Mouse (Mus musculus) intestine, postnatal 0 days (tissue): Measurements from ENCODE around the gene Higd1c. TPM values are rescaled to one million over a fixed set of nuclear protein-coding genes. Genes with fewer than 3 reads are reported as not detected.
"Not testable (repeated sequence)": the region's sequence is repeated elsewhere in the genome, so short reads cannot be mapped to it uniquely, and the experiment has no call there.

ENCODE experiments used
- ATAC-seq: fragments of 200-750 bp; cut with Nextera tagmentation; 2 replicates; pipeline ENCODE4 v1.8.0; 2017; ENCODE audit warnings: mild to moderate bottlenecking, moderate TSS enrichment, moderate library complexity
- H3K27ac ChIP-seq: fragments of 300-500 bp; sonication (generic); 2 replicates; pipeline ENCODE4 v1.5.1; 2014; ENCODE audit warnings: mild to moderate bottlenecking, low read depth, low read length, moderate library complexity
- H3K27me3 ChIP-seq: fragments of 300-500 bp; sonication (generic); replicated peaks from 2 replicates; pipeline ENCODE4 v1.6.1; 2014; ENCODE audit warnings: low read length, mixed read lengths; ENCODE audit not compliant: control insufficient read depth, insufficient read depth
- H3K36me3 ChIP-seq: fragments of 300-500 bp; sonication (generic); 2 replicates; pipeline ENCODE4 v1.6.1; 2014; ENCODE audit warnings: mild to moderate bottlenecking, moderate library complexity; ENCODE audit not compliant: control insufficient read depth, insufficient read depth
- H3K4me1 ChIP-seq: fragments of 300-500 bp; sonication (generic); replicated peaks from 2 replicates; pipeline ENCODE4 v1.6.1; 2014; ENCODE audit warnings: antibody characterized with exemption, low read length, mixed read lengths; ENCODE audit not compliant: control insufficient read depth, insufficient read depth
- H3K4me2 ChIP-seq: fragments of 300-500 bp; sonication (generic); replicated peaks from 2 replicates; pipeline ENCODE4 v1.6.1; 2014; ENCODE audit warnings: low read depth, mild to moderate bottlenecking, moderate library complexity
- H3K4me3 ChIP-seq: fragments of 300-500 bp; sonication (generic); 2 replicates; pipeline ENCODE4 v1.5.1; 2014; ENCODE audit warnings: low read depth, low read length
- H3K9ac ChIP-seq: fragments of 300-500 bp; sonication (generic); 2 replicates; pipeline ENCODE4 v1.6.1; 2014; ENCODE audit warnings: mild to moderate bottlenecking, low read depth, low read length
- H3K9me3 ChIP-seq: fragments of 300-500 bp; sonication (generic); 2 replicates; pipeline ENCODE4 v1.6.1; 2016; ENCODE audit warnings: mixed run types; ENCODE audit not compliant: control insufficient read depth
- CTCF ChIP-seq: sonication (generic); IDR thresholded peaks from 2 replicates; pipeline ENCODE4 v1.5.1; 2016; ENCODE audit warnings: low read depth, mild to moderate bottlenecking, control low read depth, antibody characterized with exemption, moderate library complexity
- WGBS: fragments of 180-500 bp; shearing (Covaris S2); extraction: QIAGEN DNeasy Blood & Tissue Kit; methylation state at CpG from one replicate; pipeline ENCODE4 v1.1.7; 2014; 5-methylcytosine and 5-hydroxymethylcytosine counted together
- polyA plus RNA-seq: library from polyadenylated mRNA; unstranded; fragments of >200 nt; fragmentation: Nextera tagmentation; extraction: Ambion mirVana; gene quantifications from 2 replicates; pipeline ENCODE4 v1.2.1, GENCODE M21; 2015

The Higd1c gene
- polyA plus RNA-seq, 1 experiment from 2014 or later, result not detected

GRCm38 (mm10) chr15:100337847-100338246, 26.5 kb upstream of the Higd1c start:
- not testable (repeated sequence) for H3K4me3 ChIP-seq, H3K9ac ChIP-seq, H3K27ac ChIP-seq, H3K4me1 ChIP-seq, H3K27me3 ChIP-seq, H3K4me2 ChIP-seq, H3K36me3 ChIP-seq, H3K9me3 ChIP-seq
- TF ChIP-seq CTCF, result peak; percentile 69
- WGBS, result 10% methylated on average over 9 of the region's 10 CpGs
- ATAC-seq, result peak; percentile 29; the same call in 1 of the 2 replicates

GRCm38 (mm10) chr15:100341314-100341980, 22.9 kb upstream of the Higd1c start:
- 51% methylated on average over 4 of the region's 5 CpGs for WGBS
- not testable (repeated sequence) for H3K4me1 ChIP-seq, ATAC-seq, H3K27ac ChIP-seq, H3K4me2 ChIP-seq, H3K9ac ChIP-seq, H3K36me3 ChIP-seq, H3K9me3 ChIP-seq, H3K4me3 ChIP-seq, H3K27me3 ChIP-seq

GRCm38 (mm10) chr15:100345484-100345883, 18.9 kb upstream of the Higd1c start:
- Histone ChIP-seq H3K4me2 (no peak overlapping the region), H3K27me3 (no peaks in the 10 kb centered on the region), H3K27ac (no peak overlapping the region), H3K4me3 (no peak overlapping the region), H3K36me3 (no peaks in the 10 kb centered on the region), H3K9ac (no peak overlapping the region), H3K4me1 (no peaks in the 10 kb centered on the region), H3K9me3 (no peaks in the 10 kb centered on the region)
- TF ChIP-seq CTCF, result no peak
- ATAC-seq, result no peak

- Histone ChIP-seq H3K36me3 (no peaks in the 10 kb centered on the region), H3K9ac (no peak overlapping the region), H3K9me3 (no peaks in the 10 kb centered on the region), H3K4me2 (no peak overlapping the region), H3K27ac (no peak overlapping the region), H3K27me3 (no peaks in the 10 kb centered on the region), H3K4me3 (no peak overlapping the region), H3K4me1 (no peaks in the 10 kb centered on the region)
- WGBS, result 56% methylated on average over 14 of the region's 14 CpGs
- ATAC-seq, result peak; percentile 43; the same call in 1 of the 2 replicates
- no peak for TF ChIP-seq CTCF
Measured at GRCm38 (mm10) chr15:100346761-100347160, 17.6 kb upstream of the Higd1c start.

GRCm38 (mm10) chr15:100349496-100349895, 14.8 kb upstream of the Higd1c start:
- H3K27me3 ChIP-seq, result 0 out of 2 replicates have a peak, but pooled peaks cover 4% of the 10 kb centered on the region
- H3K4me3 ChIP-seq, result no peak overlapping the region
- no peak for TF ChIP-seq CTCF
- WGBS, result 21% methylated on average over 2 of the region's 2 CpGs
- H3K36me3 ChIP-seq, result no peaks in the 10 kb centered on the region
- H3K4me1 ChIP-seq, result no peaks in the 10 kb centered on the region
- 0 out of 2 replicates have a peak, but pooled peaks have one; percentile 39 for ATAC-seq
- no peak overlapping the region for H3K9ac ChIP-seq
- no peaks in the 10 kb centered on the region for H3K9me3 ChIP-seq
- H3K27ac ChIP-seq, result no peak overlapping the region
- no peak overlapping the region for H3K4me2 ChIP-seq

- no peak overlapping the region for H3K27ac ChIP-seq
- H3K9me3 ChIP-seq, result no peaks in the 10 kb centered on the region
- H3K4me3 ChIP-seq, result no peak overlapping the region
- no peaks in the 10 kb centered on the region for H3K4me1 ChIP-seq
- no peak for ATAC-seq
- H3K36me3 ChIP-seq, result no peaks in the 10 kb centered on the region
- H3K27me3 ChIP-seq, result 0 out of 2 replicates have a peak, but pooled peaks cover 5% of the 10 kb centered on the region
- H3K9ac ChIP-seq, result no peak overlapping the region
- no peak for TF ChIP-seq CTCF
- H3K4me2 ChIP-seq, result no peak overlapping the region
- 65% methylated on average over 6 of the region's 6 CpGs for WGBS
Measured at GRCm38 (mm10) chr15:100351501-100352060, 12.8 kb upstream of the Higd1c start.
